Mouse (Mus musculus) cortical plate, adult 2 months (tissue): ENCODE data around the gene Abcc8. TPM values are rescaled to one million over a fixed set of nuclear protein-coding genes. Genes with fewer than 3 reads are reported as not detected.

Source experiments
- H3K27ac ChIP-seq: fragments of 200-500 bp; 2 replicates; pipeline ENCODE4 v1.5.1; 2012; ENCODE audit warnings: low read length, control low read depth, inconsistent platforms; ENCODE audit not compliant: insufficient read depth
- H3K4me1 ChIP-seq: fragments of 200-500 bp; 2 replicates; pipeline ENCODE4 v1.6.1; 2011; ENCODE audit warnings: low read length; ENCODE audit not compliant: control insufficient read depth, insufficient read depth
- H3K4me3 ChIP-seq: fragments of 200-500 bp; 2 replicates; pipeline ENCODE4 v1.5.1; 2011; ENCODE audit warnings: mild to moderate bottlenecking, low read length, control low read depth; ENCODE audit not compliant: insufficient read depth
- CTCF ChIP-seq: fragments of 200-500 bp; IDR thresholded peaks from 2 replicates; pipeline ENCODE4 v1.5.1; 2011; ENCODE audit warnings: mild to moderate bottlenecking, control low read depth, low read length; ENCODE audit not compliant: insufficient read depth; ENCODE audit errors: extremely low read depth
- POLR2A ChIP-seq: fragments of 200-500 bp; IDR thresholded peaks from 2 replicates; pipeline ENCODE4 v1.6.1; 2011; ENCODE audit warnings: mild to moderate bottlenecking, low read length, control low read depth; ENCODE audit not compliant: insufficient read depth; ENCODE audit errors: extremely low read depth
- polyA plus RNA-seq: library from polyadenylated mRNA; depleted of rRNA; stranded (reverse); fragments of >200 nt; gene quantifications from 2 replicates; pipeline ENCODE4 v1.2.3, GENCODE M21; 2012

Gene Abcc8
- polyA plus RNA-seq, 1 experiment = 29.1 TPM

GRCm38 (mm10) chr7:46162132-46162727 lies 17.6 kb downstream of the Abcc8 start:
- H3K4me1 ChIP-seq = 0 out of 2 replicates have a peak, but pooled peaks cover 2% of the 10 kb centered on the region
- TF ChIP-seq CTCF = no peak
- no peak for TF ChIP-seq POLR2A
- H3K4me3 ChIP-seq = no peak overlapping the region
- no peak overlapping the region; the same call in 1 of the 2 replicates for H3K27ac ChIP-seq

DNA sequence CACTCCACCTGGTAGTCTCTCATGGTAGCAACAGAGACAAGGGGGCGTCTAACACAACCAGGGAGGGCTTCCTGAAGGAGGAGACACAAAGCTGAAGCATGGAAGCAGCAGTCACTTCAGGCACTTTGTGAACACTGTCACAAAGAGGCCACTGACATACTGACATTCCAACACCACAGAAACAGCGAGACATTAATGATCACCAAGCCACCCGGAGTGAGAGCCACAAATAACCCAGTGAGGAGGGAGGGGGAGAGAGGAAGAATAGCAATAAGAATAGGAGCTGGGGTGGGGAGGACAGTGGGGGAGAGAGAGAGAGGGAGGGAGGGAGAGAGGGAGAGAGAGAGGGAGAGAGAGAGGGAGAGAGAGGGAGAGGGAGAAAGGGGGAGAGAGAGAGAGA lies 18.2 kb downstream of the Abcc8 start:
- H3K4me3 ChIP-seq = no peak overlapping the region
- no peak overlapping the region for H3K27ac ChIP-seq
- 0 out of 2 replicates have a peak, but pooled peaks cover 2% of the 10 kb centered on the region for H3K4me1 ChIP-seq
- TF ChIP-seq POLR2A = no peak
- TF ChIP-seq CTCF = no peak

GRCm38 (mm10) chr7:46157746-46158145 lies 22.1 kb downstream of the Abcc8 start:
- Histone ChIP-seq H3K27ac (no peak overlapping the region), H3K4me1 (0 out of 2 replicates have a peak, but pooled peaks cover 2% of the 10 kb centered on the region), H3K4me3 (no peak overlapping the region)
- TF ChIP-seq CTCF (no peak), POLR2A (no peak)

DNA sequence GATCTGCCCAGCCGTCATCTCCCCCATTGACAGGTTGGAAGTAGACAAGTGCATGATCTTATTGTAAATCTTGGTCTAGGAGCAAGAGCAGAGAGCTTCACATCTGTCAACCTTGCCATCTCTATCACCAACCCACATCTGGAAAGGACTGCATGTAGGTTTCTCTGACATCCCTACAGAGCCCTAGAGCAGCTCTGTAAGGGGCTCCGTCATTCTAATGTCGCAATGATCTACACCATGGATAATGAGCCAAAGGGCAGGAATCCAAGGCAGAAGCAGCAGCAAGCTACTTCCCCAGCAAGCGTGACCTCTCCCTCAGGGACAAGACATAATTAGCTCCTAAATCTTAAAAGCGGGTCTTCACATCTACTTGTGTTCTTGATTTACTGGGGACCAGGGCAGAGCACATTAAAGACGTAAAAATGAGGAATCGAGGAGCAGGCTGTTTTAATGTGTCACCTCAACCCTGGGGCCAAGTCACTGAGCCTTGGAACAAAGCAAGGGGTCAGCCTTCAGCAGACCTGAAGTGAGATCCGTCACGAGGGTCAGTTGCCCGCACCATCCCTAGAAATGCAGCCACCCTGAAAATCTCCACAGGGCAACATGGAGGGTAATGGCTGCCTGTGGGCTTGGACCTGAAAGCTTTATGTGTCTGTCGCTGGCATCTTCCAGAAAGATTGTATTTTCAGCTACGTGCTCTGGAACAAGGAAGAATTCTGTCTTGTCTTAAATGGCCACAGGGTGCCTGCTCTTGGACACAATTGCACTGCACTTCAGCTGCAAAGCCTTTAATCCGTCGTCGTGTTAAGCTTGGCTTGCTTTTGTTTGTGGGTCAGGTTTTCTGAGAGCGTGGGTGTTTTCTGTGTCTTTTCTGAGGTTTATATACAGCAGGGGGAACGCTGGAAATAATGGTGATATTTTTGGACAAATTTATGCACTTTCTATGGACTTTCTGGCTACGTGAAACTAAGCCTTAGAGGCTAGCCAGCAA lies 25.0 kb downstream of the Abcc8 start:
- H3K4me1 ChIP-seq = 0 out of 2 replicates have a peak, but pooled peaks cover 2% of the 10 kb centered on the region
- no peak overlapping the region for H3K4me3 ChIP-seq
- TF ChIP-seq POLR2A (no peak), CTCF (no peak)
- H3K27ac ChIP-seq = no peak overlapping the region

- H3K4me3 ChIP-seq = no peak overlapping the region
- H3K27ac ChIP-seq = no peak overlapping the region
- TF ChIP-seq CTCF = no peak
- no peak for TF ChIP-seq POLR2A
- no peaks in the 10 kb centered on the region for H3K4me1 ChIP-seq
Measured at GRCm38 (mm10) chr7:46152819-46153351, 26.9 kb downstream of the Abcc8 start.

DNA sequence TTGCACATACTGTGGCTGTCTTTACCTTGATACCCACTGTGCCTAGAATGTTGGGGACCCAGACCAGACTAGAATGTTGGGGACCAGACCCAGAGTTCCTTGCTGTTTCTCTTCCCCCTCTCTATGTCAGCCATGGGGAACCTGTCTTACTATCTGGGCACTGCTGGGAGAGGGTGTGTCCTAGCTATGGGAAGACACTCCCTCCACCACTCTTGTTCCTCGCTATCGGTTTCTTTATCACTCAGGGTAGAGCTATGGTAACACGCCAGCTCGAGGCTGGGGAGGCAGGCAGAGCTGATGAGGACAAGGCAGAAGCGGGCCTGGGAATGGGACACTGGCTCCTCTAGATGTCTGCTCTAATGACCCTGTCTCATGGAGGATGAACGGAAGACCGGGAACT lies 32.4 kb downstream of the Abcc8 start:
- Histone ChIP-seq H3K27ac (no peak overlapping the region), H3K4me1 (no peaks in the 10 kb centered on the region), H3K4me3 (no peak overlapping the region)
- TF ChIP-seq CTCF (no peak), POLR2A (no peak)

GRCm38 (mm10) chr7:46146675-46147308 lies 33.0 kb downstream of the Abcc8 start:
- Histone ChIP-seq H3K27ac (no peak overlapping the region), H3K4me1 (no peaks in the 10 kb centered on the region), H3K4me3 (no peak overlapping the region)
- TF ChIP-seq CTCF (no peak), POLR2A (no peak)

- Histone ChIP-seq H3K4me1 (no peaks in the 10 kb centered on the region), H3K4me3 (no peak overlapping the region), H3K27ac (no peak overlapping the region)
- TF ChIP-seq CTCF (no peak), POLR2A (no peak)
Measured at GRCm38 (mm10) chr7:46144061-46144460, 35.8 kb downstream of the Abcc8 start.

GRCm38 (mm10) chr7:46138329-46138930 lies 41.4 kb downstream of the Abcc8 start:
- Histone ChIP-seq H3K4me1 (no peaks in the 10 kb centered on the region), H3K4me3 (no peak overlapping the region), H3K27ac (no peak overlapping the region)
- TF ChIP-seq POLR2A (no peak), CTCF (no peak)
